Mouse (Mus musculus) skeletal muscle tissue, adult 2 months (tissue): ENCODE measurements around the gene Stat4.
"Not testable (repeated sequence)": the region's sequence is repeated elsewhere in the genome, so short reads cannot be mapped to it uniquely, and the experiment has no call there.

Experiments used
- DNase-seq: peaks from one replicate; pipeline ENCODE4 v3.0.0-alpha.2; 2012; ENCODE audit warnings: low read depth, low spot score

Gene Stat4

DNA sequence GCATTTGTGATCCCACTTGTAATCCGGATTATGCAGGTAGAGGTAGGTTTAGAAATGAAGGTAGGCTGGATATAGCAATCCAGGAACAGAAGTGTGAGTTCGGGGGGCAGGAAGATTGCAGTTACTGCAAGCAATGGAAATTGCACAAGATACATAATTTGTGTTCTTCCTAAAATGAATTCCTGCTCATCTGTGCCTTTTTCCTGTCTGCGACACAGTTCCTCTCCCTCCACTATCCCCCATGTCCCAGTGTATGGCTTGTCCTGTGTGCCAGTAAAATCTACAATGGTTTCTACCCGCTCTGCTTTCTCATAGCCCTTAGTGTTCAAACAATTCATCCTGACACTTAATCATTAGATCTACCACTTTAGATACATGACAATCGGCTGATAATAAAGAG, 41.7 kb downstream of the Stat4 start:
- DNase-seq = no peak

DNA sequence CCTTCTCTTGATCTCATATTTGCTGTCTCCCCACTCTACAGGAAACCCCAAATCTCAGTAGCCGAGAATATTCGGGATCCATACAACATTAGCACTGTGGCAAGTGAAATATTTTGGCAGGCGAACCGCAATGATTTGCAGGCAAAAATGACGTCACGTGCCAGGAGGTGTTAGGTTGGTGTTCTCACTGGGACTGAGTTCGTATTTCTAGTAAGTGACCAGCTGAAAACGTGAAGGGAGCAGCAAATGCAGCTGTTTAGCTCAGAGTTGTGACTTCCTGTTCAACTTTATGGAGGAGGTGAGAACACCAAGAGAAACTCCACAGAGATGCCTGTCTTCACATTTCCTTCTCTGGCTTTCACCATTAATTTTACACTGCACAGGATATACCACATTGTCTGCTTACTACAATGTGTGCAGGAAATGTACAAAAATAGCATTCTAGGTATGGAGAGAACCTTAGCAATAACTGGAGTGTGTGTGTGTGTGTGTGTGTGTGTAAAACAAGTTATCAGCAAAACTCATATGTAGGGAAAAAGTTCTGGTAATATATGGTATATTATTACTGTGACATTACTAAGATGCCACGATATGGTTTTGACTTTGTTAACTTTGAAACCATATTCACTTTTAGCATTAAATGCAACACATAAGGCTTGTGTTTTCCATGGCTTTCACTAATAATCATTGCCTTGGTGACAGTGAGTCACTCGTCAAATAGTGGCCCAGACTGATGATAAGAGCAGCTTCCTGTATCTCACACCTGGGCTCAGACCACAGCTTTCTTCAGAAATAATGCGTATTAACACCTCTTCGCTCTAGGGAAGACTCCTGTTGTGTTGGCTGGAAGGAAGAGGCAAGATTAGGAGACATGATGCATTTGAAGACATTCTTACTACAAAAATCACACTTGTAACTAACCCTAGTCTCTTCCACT, 48.1 kb downstream of the Stat4 start:
- no peak for DNase-seq

DNA sequence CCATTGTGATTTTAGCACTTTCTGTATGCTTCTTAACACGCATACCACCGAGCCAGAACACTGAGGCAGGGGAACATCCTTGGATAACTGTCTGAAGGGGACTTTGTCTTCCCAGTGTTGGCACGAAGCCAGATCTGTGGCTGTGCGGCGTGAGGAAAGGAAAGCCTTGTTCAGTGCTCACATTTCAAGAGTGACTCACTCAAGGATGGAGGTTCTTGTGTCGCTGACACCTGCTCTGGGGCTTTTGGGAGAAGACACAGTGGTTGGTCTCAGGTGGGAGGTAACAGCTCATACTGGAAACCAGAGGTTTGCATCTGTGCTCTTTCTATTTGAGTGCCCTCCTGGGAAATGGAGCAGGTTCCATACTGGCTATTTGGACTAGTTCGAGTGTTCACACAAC, 52.2 kb downstream of the Stat4 start:
- no peak for DNase-seq

DNA sequence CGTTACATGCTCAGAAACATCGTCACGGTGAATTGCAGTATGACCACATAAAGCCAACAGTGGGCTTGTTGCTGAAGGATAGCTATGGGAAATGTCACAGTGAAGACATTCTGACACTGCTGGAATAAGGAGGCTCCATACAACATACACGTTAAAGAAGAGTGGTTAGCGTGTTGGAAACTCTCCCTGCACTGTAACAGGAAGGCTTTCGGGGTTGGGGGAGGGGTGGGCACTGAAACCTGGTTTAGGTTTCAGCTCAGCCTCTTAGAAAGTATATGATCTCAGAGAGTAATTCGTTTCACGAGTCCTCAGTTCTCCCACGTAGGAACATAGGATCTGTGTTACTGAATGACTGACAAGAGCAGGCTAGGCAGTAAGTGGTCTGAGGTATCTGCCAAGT, 52.7 kb downstream of the Stat4 start:
- DNase-seq = no peak

DNA sequence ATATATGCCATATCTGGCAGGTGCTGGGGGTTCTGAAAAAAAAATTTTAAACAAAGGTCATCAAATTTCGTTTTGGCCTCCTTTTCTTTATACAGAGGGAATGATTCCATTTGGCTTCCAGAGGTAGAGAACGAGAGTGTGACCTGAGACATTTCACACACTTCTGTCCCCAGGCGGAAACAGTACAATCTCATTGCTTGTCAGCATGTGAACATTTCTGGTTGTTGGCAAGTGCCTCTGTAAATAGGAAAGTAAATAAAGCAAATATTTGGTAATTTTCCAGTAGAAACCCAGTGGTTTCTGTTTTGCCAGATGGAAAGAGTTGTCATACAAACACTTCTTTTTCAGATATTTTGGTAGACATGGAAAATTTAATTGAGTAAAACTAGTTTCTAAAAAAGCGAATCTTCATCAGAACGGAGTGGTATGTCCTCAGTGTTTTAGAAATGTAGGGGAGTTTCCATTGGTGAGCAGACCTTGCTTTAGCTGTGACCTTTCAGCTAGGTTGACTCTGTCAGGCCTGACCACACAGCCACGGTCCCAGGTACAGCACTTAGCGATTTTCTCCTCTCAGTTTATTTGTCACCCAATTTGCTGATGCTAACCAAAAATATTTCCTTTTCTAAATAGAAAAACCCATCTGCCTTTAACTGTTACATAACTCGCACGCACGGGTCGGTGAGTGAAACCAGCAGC, 53.6 kb downstream of the Stat4 start:
- no peak for DNase-seq

DNA sequence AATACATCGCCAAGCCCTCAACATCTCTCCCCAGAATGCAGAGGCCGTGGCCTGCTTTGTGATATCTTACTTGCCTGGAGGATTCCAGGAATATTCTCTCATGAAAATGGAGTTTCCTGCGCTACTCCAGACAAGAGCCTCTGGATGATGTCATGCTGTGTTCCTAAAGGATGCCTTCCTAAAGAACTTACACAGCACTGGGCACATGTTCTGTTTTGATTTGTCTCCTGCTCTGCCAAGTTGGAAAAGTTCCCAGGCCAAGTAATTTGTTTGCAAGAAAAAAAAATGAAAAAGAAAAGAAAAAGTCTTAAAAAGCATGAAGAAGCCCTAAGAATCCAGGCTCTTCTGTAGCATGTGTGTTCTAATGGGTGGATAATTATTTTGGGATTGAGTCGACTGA, 56.2 kb downstream of the Stat4 start:
- no peak for DNase-seq

DNA sequence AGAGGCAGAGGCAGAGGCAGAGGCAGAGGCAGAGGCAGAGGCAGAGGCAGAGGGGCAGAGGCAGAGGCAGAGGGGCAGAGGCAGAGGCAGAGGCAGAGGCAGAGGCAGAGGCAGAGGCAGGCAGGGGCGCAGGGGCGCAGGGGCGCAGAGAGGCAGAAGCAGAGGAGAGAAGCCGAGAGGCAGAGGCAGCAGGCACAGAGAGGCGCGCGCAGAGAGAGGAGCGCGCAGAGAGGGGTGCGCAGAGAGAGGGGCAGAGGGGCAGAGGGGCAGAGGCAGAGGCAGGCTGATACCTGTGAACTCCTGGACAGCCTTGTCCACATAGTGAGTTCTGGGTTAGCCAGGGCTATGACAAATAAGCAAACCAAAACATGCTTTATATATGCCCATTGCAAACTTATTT, 59.9 kb downstream of the Stat4 start:
- not testable (repeated sequence) for DNase-seq

DNA sequence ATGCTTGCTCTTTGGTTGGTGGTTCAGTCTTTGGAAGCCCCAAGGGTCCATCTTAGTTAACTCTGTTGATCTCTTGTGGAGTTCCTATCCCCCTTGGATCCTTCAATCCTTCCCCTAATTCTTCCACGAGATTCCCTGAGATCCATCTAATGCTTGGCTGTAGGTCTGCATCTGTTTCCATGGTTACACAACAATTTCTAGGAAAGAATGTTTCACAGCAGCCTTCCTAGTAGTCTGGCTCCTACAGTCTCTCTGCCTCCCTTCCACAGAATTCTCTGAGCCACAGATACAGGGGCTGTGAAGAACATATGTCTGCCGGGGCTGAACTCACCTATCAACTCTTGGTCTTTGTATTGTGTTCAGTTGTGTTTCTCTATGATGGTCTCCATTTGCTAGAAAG, 61.8 kb downstream of the Stat4 start:
- no peak for DNase-seq

DNA sequence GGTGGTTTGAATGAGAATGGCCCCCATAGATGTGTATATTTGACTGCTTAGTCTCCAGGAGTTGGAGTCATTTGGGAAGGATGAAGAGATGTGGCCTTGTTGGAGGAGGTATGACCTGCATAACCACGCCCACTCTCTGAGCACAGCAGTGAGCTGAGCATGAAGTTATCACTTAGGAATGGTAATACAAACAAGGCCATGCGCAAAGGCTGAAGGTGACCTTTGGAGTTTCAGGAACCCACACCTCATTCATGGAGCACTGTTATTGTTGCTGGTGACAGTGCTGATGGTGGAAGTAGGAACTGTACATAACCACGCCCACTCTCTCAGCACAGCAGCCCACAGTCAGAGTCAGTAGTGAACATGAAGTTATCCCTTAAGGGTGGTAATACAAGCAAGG, 62.9 kb downstream of the Stat4 start:
- DNase-seq = no peak

DNA sequence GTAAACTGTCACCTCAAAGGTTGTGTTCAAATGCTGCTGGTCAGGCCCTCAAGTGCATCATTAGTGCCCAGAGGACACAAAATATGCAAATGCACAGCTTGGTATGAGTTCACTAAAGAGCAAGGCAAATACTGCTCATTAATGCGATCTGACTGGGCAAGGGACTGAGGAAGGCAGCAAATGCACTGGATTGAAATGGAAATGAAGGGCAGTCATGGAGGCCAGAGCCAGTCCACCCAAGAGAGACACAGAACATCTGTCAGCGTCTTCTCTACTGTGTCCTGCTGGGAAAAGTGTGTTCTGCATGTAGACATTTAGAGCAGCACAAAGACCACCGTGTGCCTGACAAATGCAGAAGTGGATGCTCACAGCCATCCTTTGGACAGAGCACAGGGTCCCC, 64.6 kb downstream of the Stat4 start:
- no peak for DNase-seq

DNA sequence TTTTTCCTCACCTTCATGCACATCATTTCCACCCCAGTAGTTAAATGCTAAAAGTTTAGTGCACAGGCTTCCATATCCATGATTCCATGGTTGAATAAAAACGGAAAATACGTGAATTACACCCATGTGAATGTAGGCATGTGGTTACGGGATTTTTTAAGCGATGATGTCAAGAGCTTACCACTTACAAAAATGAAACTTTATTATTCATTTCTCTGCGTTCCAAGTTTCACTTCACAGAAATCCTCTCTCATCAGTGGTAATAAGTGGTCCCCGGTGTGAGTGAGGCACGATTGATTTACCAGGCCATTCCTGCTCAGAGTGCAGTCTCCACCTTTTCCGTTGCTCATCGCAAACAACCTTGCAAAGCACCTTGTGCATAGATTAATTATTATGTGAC, 66.0 kb downstream of the Stat4 start:
- no peak for DNase-seq

DNA sequence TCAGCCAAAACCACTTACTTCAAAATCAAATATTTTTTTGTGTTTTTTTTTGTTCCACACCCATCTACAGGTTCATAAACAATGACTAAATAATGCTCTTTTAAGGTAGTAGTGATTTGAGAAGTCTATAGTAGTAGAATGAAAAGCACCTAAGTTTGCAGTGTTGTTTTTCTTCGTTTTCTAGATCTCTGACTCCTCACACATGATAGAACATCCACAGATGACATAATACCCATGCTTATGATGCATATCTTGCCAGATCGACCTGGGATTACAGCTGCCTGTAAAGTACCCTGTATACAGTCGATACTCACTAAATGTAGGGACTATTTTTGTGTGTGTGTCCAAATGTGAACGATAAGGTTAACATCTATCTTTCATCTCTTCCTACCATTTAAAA, 69.0 kb downstream of the Stat4 start:
- no peak for DNase-seq

DNA sequence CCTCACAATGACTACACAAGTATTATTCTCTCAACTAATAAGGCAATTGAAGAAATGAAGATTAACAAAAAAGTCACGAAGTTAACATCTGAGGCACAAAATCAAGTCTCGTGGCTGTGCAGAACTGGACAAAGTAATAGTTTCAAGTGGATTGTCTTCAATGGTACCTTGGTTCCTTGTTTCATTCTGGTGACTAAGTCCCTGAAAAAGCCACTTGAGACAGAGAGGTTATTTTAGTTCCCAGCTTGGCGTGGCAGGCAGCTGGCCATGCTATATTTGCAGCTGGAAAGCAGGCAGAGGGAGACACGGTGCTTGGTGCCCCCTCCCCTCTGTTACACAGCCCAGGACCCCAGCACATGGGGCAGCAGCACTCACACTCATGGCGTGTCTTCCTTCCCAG, 70.2 kb downstream of the Stat4 start:
- DNase-seq = no peak

DNA sequence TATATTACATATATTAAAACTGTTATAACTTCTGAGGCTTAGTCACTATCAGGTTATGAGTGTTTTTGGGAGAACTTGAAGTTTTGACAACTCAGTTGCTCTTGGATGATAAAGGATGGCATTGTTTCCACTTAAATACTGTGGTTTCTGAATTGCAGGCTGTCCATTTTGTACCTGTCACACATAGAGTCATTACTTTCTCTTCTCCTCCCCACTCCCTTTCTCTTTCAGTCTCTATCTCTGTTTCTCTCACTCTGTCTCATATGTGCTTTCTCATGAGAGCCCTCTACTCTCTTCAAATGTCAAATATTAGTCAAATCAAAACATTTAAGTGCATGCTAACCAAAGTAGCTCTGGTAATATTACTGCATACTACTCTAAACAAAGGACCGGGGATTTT, 79.3 kb downstream of the Stat4 start:
- DNase-seq = no peak

DNA sequence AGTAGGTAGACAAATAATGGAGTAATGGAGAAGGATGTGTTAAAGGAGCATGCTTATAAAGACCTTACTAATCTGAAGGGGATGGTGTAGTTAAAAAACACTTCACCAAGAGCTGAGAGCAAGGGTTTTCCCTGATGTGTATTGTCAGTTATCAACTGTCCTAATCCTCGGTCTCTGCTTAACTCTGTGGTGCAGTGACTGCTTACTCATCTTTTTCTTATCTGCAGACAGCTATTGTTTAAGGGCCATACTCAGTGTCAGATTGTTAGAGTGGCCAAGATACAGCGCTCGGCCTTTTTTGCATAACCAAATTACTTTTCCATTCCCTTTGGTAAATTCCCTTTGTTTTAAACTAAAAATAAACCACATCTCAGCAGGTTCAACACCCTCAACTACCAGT, 79.7 kb downstream of the Stat4 start:
- DNase-seq = no peak

DNA sequence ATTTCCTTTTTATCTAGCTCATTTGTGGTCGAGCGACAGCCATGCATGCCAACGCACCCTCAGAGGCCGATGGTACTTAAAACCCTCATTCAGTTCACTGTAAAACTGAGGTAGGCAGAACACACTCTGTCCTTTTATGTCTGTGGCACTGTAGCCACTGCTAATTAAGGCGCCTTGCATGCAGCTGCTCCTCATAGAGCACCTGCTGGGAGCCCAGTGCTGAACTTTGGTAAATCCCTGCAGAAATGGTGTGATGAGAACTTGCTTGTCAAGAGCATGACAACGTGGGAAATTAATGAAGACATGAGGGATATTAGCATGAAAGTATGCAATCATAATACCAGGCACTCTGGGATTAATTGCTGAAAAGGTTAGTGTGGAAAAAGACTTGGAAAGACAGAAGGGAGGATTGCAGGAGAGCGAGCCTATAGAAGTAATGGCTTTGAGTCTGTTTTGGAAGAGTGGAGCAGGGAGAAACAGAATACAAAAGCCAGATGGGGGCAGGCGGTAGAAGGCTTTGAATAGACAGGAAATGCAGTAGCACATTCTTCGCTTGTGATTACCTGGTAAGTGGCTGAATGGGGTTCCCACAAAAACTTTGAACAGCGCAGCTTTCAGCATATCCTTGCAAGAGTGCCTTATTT, 92.9 kb downstream of the Stat4 start:
- DNase-seq = no peak

DNA sequence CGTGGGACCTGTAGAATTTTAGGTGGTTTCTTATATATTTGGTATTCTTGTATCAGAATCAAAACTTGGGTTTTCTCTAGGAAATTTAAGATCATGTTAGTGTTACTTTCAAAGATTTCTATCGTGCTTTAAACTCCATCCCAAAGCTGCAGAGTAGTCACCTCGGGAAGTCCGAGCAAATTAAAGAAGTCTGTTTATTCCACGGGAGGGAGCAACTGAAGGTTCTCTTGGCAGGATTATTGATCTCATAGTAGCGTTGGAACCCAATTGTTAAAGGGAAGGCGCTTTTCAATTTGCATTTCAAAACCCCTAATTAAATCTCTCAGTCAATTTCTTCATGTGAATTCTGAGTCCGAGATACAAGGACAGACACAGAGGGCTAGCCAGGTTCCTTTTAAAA, 93.4 kb downstream of the Stat4 start:
- no peak for DNase-seq

DNA sequence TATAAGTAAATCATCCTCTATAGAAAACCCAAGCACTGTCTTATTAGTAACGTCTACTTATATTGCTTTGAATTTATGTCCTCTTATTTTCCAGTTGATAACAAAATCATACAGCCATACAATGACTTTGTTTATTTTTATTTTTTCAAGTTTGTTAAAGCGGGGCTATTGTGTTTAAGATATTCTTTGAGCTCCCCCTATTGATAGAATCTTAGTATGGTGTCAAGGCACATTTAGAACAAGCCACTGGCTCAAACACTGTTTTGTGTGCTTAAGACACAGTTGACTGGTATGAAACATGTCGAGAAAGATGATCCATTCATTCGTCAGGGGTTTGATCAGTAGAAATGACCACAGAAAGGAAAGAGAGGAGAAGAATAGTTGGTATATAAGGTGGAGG, 99.3 kb downstream of the Stat4 start:
- DNase-seq = no peak

DNA sequence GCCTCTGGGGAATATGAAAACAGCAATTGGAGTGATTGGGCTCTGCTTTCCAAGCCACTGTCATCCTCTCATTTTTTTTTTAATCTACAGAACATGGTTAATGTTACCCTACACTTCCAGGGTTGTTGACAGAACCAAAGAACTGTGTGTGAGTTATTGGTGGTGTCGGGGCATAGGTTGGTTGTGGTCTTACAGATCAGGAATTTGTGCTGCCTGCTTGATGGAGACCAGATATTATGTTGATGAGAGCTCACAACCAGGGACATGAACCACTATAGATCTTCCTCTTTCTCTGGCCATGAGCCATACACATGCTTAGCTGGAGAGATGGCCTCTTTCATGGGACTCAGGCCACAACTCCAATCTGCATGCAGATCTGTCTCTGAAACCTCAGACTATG, 100.2 kb downstream of the Stat4 start:
- no peak for DNase-seq

DNA sequence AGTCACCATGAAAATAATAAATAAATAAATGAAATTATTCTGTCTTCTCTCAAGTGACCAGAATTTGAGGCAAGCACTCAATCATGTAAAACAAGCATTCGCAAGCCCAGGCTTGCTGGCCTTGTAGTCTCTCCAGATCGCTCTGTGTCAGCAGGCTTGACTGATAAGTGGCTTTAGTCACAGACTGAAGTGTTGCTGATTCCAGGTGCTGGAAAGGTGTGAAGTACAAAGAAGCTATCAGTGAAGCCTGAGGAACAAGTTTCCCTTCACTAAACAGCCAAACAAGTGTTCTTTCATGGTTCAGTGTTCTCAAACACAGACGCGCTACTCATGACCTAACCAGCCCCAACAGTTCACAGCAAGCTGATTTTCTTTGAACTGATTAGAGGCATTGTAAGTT, 101.7 kb downstream of the Stat4 start:
- DNase-seq = no peak

DNA sequence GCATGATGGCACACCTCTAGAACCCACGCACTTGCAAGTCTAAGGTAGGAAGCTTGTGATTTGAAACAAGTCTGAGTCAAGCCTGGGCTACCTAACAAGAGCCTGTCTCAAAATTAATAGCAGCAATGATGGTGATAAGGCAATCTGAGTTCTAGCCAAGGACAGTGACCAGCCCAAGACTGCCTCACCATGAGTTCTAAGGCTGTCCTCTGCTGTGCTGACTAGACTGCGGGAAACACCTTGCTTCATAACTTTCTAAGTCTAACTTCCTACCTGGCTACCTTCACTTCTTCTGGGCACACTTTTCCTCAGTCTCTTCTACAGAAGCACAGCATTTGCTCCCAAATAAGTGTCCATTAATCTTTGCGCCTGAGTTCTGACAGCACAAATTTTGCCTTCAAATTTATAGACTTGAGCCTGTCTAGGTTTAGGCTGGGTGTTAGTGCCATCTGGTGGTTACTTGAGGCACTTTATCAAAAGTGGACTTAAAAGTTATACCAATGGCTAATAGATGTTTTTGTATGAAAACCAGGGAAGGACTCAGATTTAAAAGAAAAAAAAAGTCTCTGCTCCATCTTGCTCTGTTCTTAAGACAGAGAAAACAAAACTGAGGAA, 111.8 kb downstream of the Stat4 start:
- DNase-seq = no peak

DNA sequence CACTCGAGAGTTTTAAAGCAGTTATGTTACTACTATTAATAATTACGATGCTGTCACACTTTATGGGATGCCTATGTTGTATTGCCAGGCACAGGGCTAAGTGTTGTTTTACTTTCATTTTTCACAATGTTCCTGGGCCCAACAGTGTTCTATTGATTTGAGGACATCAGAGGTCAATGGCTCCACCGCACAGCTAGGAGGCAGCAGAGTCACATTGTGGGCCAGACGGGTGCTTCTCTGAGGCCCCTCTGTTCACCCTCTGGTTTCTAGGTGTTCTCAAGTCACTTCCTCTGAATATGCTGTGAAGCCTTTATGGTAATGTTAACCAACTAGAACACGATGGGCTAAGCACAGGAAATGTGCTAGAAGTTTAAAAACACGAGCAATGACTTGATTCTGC, 113.5 kb downstream of the Stat4 start:
- no peak for DNase-seq
